Comparison of ENCODE assay signal across 8 mouse cellular contexts in genomic region chr4:43058753-43059654, GRCm38 (mm10). TPM values are rescaled to one million over a fixed set of nuclear protein-coding genes. Genes with fewer than 3 reads are reported as not detected.
DNase-seq lines count a peak whose midpoint lies in the region; ATAC-seq lines count a peak whose summit lies in the region.

Unc13b (plus strand) TSS chr4:43058953.

- peak; percentile 99 for ATAC-seq in common myeloid progenitor, adult 5-6 weeks (replicated peaks; ENCODE audit: low read depth, poor library complexity, severe bottlenecking)
- peak; percentile 97 for ATAC-seq in hindbrain, embryonic 14.5 days (ENCODE audit: low FRiP score)

- peaks cover 11% of the 10 kb centered on the region for H3K4me1 ChIP-seq in hindbrain, embryonic 14.5 days (replicated peaks; ENCODE audit: control insufficient read depth, insufficient read depth, low read length)

- DNase-seq in adrenal gland, adult (ENCODE audit: inconsistent age in 2 of 2, low spot score in 1 of 2): peak; percentile 96 to 98
- peak; percentile 81 for DNase-seq in gastrocnemius, adult 18-20 months (ENCODE audit: low spot score)
- peak; percentile 89 for DNase-seq in hindbrain, embryonic 14.5 days (ENCODE audit: low spot score)
- DNase-seq in left cerebral cortex, adult 18-20 months (ENCODE audit: low spot score in 2 of 2): peak; percentile 82 to 84
- peak; percentile 93 to 94 for DNase-seq in lung, postnatal 4 days
- peak; percentile 89 for DNase-seq in right cerebral cortex, adult 18-20 months
- DNase-seq in urinary bladder, adult 2 months (ENCODE audit: low spot score): peak; percentile 74

- peak within 1 kb of the TSS; percentile 77 for H3K9ac ChIP-seq in hindbrain, embryonic 14.5 days

- WGBS in hindbrain, embryonic 14.5 days: under 1% methylated on average over 83 of the region's 90 CpGs

- peak within 1 kb of the TSS; percentile 90 for H3K4me3 ChIP-seq in hindbrain, embryonic 14.5 days (replicated peaks; ENCODE audit: low read length)

- no peaks in the 10 kb centered on the region for H3K9me3 ChIP-seq in hindbrain, embryonic 14.5 days (ENCODE audit: control insufficient read depth, low read length)

- peak within 1 kb of the TSS; percentile 78 for H3K27ac ChIP-seq in hindbrain, embryonic 14.5 days

- H3K36me3 ChIP-seq in hindbrain, embryonic 14.5 days (replicated peaks; ENCODE audit: control insufficient read depth, insufficient read depth): no peaks in the 10 kb centered on the region

- no peaks in the 10 kb centered on the region for H3K27me3 ChIP-seq in hindbrain, embryonic 14.5 days (ENCODE audit: control insufficient read depth, insufficient read depth, low read length)

- peak within 1 kb of the TSS; percentile 74 for H3K4me2 ChIP-seq in hindbrain, embryonic 14.5 days (replicated peaks)

RNA-seq across cellular contexts. Expression of gene Unc13b, which starts in this region (rescaled TPM):
- total RNA-seq in common myeloid progenitor, adult 5-6 weeks (2017): 0.82 and 0.87 TPM in 2 replicates
- 1 to 10 TPM; 1.2 to 1.9 TPM for total RNA-seq in gastrocnemius, adult 18-20 months (2021)
- polyA plus RNA-seq in hindbrain, embryonic 14.5 days (2014; fragmentation: Nextera tagmentation; extraction: Ambion mirVana): 18.9 and 19.5 TPM in 2 replicates
- 10 to 100 TPM; 52.3 to 58.3 TPM for total RNA-seq in left cerebral cortex, adult 18-20 months (2021)
- 9.9 and 11.2 TPM in 2 replicates for polyA plus RNA-seq in urinary bladder, adult 2 months (2012; rRNA removed)

Comparison
In these comparisons a context has a peak if more than half of its experiments do, and no peak if none do; other contexts are left out.
1. Peak in every context shown above with its lines: DNase-seq, ATAC-seq, H3K4me3 ChIP-seq and H3K27ac ChIP-seq.
2. RNA of gene Unc13b (total RNA-seq): 52.3 to 58.3 TPM in left cerebral cortex, adult 18-20 months; 1.2 to 1.9 TPM in gastrocnemius, adult 18-20 months and 0.82 to 0.87 TPM in common myeloid progenitor, adult 5-6 weeks; every median in the first group is over 10 times any median in the second.
3. Peak in ATAC-seq in common myeloid progenitor, adult 5-6 weeks; RNA of the gene not detected or under 1 TPM.